Mouse (Mus musculus): ENCODE results near the gene Amot. TPM values are rescaled to one million over a fixed set of nuclear protein-coding genes. Genes with fewer than 3 reads are reported as not detected.

Amot gene
- polyA plus RNA-seq, 1 experiment from 2014 or later, result 24.2 TPM

GRCm38 (mm10) chrX:145424026-145424425, 81.0 kb downstream of the Amot start:
- Histone ChIP-seq H3K27me3 (0 out of 2 replicates have a peak, but pooled peaks cover 3% of the 10 kb centered on the region), H3K4me2 (no peak overlapping the region), H3K27ac (no peak overlapping the region), H3K4me1 (no peaks in the 10 kb centered on the region), H3K4me3 (no peak overlapping the region), H3K36me3 (no peaks in the 10 kb centered on the region), H3K9me3 (no peaks in the 10 kb centered on the region), H3K9ac (no peak overlapping the region)
- ATAC-seq (ENCODE audit: insufficient number of reproducible peaks, low FRiP score, low TSS enrichment, low read depth), result no peak
- 43% methylated on average over 2 of the region's 2 CpGs for WGBS

GRCm38 (mm10) chrX:145414319-145414718, 90.7 kb downstream of the Amot start:
- Histone ChIP-seq H3K27me3 (no peaks in the 10 kb centered on the region), H3K9me3 (no peaks in the 10 kb centered on the region), H3K27ac (no peak overlapping the region), H3K36me3 (no peaks in the 10 kb centered on the region), H3K4me3 (no peak overlapping the region), H3K4me1 (no peaks in the 10 kb centered on the region), H3K4me2 (no peak overlapping the region), H3K9ac (no peak overlapping the region)
- 71% methylated on average over 1 of the region's 1 CpGs for WGBS
- no peak for ATAC-seq (ENCODE audit: insufficient number of reproducible peaks, low FRiP score, low TSS enrichment, low read depth)

GRCm38 (mm10) chrX:145411425-145411824, 93.6 kb downstream of the Amot start:
- H3K27me3 ChIP-seq, result no peaks in the 10 kb centered on the region
- WGBS, result 53% methylated on average over 6 of the region's 6 CpGs
- no peaks in the 10 kb centered on the region for H3K36me3 ChIP-seq
- no peak for ATAC-seq (ENCODE audit: insufficient number of reproducible peaks, low FRiP score, low TSS enrichment, low read depth)
- no peak overlapping the region for H3K27ac ChIP-seq
- no peak overlapping the region for H3K4me3 ChIP-seq
- H3K9me3 ChIP-seq, result no peaks in the 10 kb centered on the region
- no peaks in the 10 kb centered on the region for H3K4me1 ChIP-seq
- H3K9ac ChIP-seq, result no peak overlapping the region
- no peak overlapping the region for H3K4me2 ChIP-seq

GRCm38 (mm10) chrX:145406052-145406451, 98.9 kb downstream of the Amot start:
- Histone ChIP-seq H3K27ac (no peak overlapping the region), H3K9ac (no peak overlapping the region), H3K36me3 (no peaks in the 10 kb centered on the region), H3K9me3 (no peaks in the 10 kb centered on the region), H3K27me3 (no peaks in the 10 kb centered on the region), H3K4me3 (no peak overlapping the region), H3K4me1 (no peaks in the 10 kb centered on the region), H3K4me2 (no peak overlapping the region)
- WGBS, result 79% methylated on average over 4 of the region's 4 CpGs
- ATAC-seq (ENCODE audit: insufficient number of reproducible peaks, low FRiP score, low TSS enrichment, low read depth), result no peak

- 37% methylated on average over 3 of the region's 3 CpGs for WGBS
- H3K27me3 ChIP-seq, result no peaks in the 10 kb centered on the region
- H3K4me1 ChIP-seq, result no peaks in the 10 kb centered on the region
- H3K9me3 ChIP-seq, result no peaks in the 10 kb centered on the region
- H3K4me2 ChIP-seq, result no peak overlapping the region
- H3K9ac ChIP-seq, result no peak overlapping the region
- no peak; the same call in 1 of the 2 replicates for ATAC-seq (ENCODE audit: insufficient number of reproducible peaks, low FRiP score, low TSS enrichment, low read depth)
- H3K27ac ChIP-seq, result no peak overlapping the region
- no peaks in the 10 kb centered on the region for H3K36me3 ChIP-seq
- no peak overlapping the region for H3K4me3 ChIP-seq
Observed at GRCm38 (mm10) chrX:145401926-145402325, 103.1 kb downstream of the Amot start.

GRCm38 (mm10) chrX:145399236-145399635, 105.7 kb downstream of the Amot start:
- no peak for ATAC-seq (ENCODE audit: insufficient number of reproducible peaks, low FRiP score, low TSS enrichment, low read depth)
- 12% methylated on average over 1 of the region's 1 CpGs for WGBS

More at GRCm38 (mm10) chrX:145399236-145399635, 105.7 kb downstream of the Amot start:
- H3K4me3 ChIP-seq, result no peak overlapping the region
- no peaks in the 10 kb centered on the region for H3K27me3 ChIP-seq
- H3K4me1 ChIP-seq, result no peaks in the 10 kb centered on the region
- no peaks in the 10 kb centered on the region for H3K36me3 ChIP-seq
- H3K4me2 ChIP-seq, result no peak overlapping the region
- H3K9me3 ChIP-seq, result no peaks in the 10 kb centered on the region
- H3K27ac ChIP-seq, result no peak overlapping the region
- no peak overlapping the region for H3K9ac ChIP-seq

Other genes starting within 250 kb of the Amot start
- gene Lhfpl1, start 156.1 kb downstream of the Amot start, polyA plus RNA-seq (2015; fragmentation: Nextera tagmentation; extraction: Ambion mirVana), result 7.8 and 9.2 TPM in 2 replicates